Mouse (Mus musculus) heart, postnatal 0 days (tissue): ENCODE results near the gene Chrne. TPM values are rescaled to one million over a fixed set of nuclear protein-coding genes. Genes with fewer than 3 reads are reported as not detected.

Experiments
- ATAC-seq: fragments of 200-750 bp; cut with Nextera tagmentation; 2 replicates; pipeline ENCODE4 v1.8.0; 2017; ENCODE audit warnings: low read depth, moderate number of reproducible peaks, moderate library complexity; ENCODE audit not compliant: insufficient read depth
- DNase-seq: peaks from one replicate; pipeline ENCODE4 v3.0.0-alpha.2; 2016; ENCODE audit warnings: low spot score
- H3K27ac ChIP-seq: fragments of 300-500 bp; sonication (generic); 2 replicates; pipeline ENCODE4 v1.5.1; 2014; ENCODE audit warnings: low read depth, mild to moderate bottlenecking
- H3K27me3 ChIP-seq: fragments of 300-500 bp; sonication (generic); 2 replicates; pipeline ENCODE4 v1.6.1; 2014; ENCODE audit warnings: low read length, mixed read lengths; ENCODE audit not compliant: control insufficient read depth, insufficient read depth
- H3K36me3 ChIP-seq: fragments of 300-500 bp; sonication (generic); replicated peaks from 2 replicates; pipeline ENCODE4 v1.6.1; 2014; ENCODE audit warnings: low read length, mixed read lengths; ENCODE audit not compliant: control insufficient read depth, insufficient read depth
- H3K4me1 ChIP-seq: fragments of 300-500 bp; sonication (generic); 2 replicates; pipeline ENCODE4 v1.6.1; 2014; ENCODE audit warnings: antibody characterized with exemption; ENCODE audit not compliant: control insufficient read depth, insufficient read depth
- H3K4me2 ChIP-seq: fragments of 300-500 bp; sonication (generic); 2 replicates; pipeline ENCODE4 v1.6.1; 2014; ENCODE audit warnings: low read depth, mild to moderate bottlenecking, low read length, moderate library complexity
- H3K4me3 ChIP-seq: fragments of 300-500 bp; sonication (generic); 2 replicates; pipeline ENCODE4 v1.5.1; 2014; ENCODE audit warnings: low read depth, low read length
- H3K9ac ChIP-seq: fragments of 300-500 bp; sonication (generic); replicated peaks from 2 replicates; pipeline ENCODE4 v1.6.1; 2014; ENCODE audit warnings: low read depth, low read length, mixed read lengths
- H3K9me3 ChIP-seq: fragments of 300-500 bp; sonication (generic); replicated peaks from 2 replicates; pipeline ENCODE4 v1.6.1; 2016; ENCODE audit warnings: low read length; ENCODE audit not compliant: control insufficient read depth
- CTCF ChIP-seq: IDR thresholded peaks from 2 replicates; pipeline ENCODE4 v1.5.1; 2016; ENCODE audit warnings: antibody characterized with exemption, control low read depth, low read depth
- EP300 ChIP-seq: IDR thresholded peaks from 2 replicates; pipeline ENCODE4 v1.6.1; 2016; ENCODE audit warnings: antibody characterized with exemption, low read depth
- WGBS: fragments of 180-500 bp; shearing (Covaris S2); extraction: QIAGEN DNeasy Blood & Tissue Kit; methylation state at CpG from one replicate; pipeline ENCODE4 v1.1.7; 2014; 5-methylcytosine and 5-hydroxymethylcytosine counted together
- polyA plus RNA-seq: library from polyadenylated mRNA; unstranded; fragments of >200 nt; fragmentation: Nextera tagmentation; extraction: Ambion mirVana; gene quantifications from 2 replicates; pipeline ENCODE4 v1.2.1, GENCODE M21; 2015
- total RNA-seq: library from RNA; depleted of rRNA; stranded (reverse); fragments of >200 nt; gene quantifications from 2 replicates; pipeline ENCODE4 v1.2.3, GENCODE M21; 2014; ENCODE audit warnings: low replicate concordance

Gene Chrne
- total and polyA plus RNA-seq, 2 experiments from 2014 or later, result not detected

GRCm38 (mm10) chr11:70641241-70641640 is 22.2 kb upstream of the Chrne start:
- ATAC-seq, result no peak
- WGBS, result 74% methylated on average over 7 of the region's 7 CpGs

GRCm38 (mm10) chr11:70639976-70640375 is 21.0 kb upstream of the Chrne start:
- no peaks in the 10 kb centered on the region for H3K4me1 ChIP-seq
- DNase-seq, result peak; percentile 2
- no peak overlapping the region for H3K27ac ChIP-seq
- peaks cover 16% of the 10 kb centered on the region for H3K36me3 ChIP-seq
- H3K9ac ChIP-seq, result no peak overlapping the region
- H3K27me3 ChIP-seq, result no peaks in the 10 kb centered on the region
- no peak overlapping the region for H3K4me2 ChIP-seq
- no peak overlapping the region for H3K4me3 ChIP-seq
- ATAC-seq, result no peak
- no peak for TF ChIP-seq CTCF
- TF ChIP-seq EP300, result no peak
- 74% methylated on average over 8 of the region's 8 CpGs for WGBS
- no peaks in the 10 kb centered on the region for H3K9me3 ChIP-seq

More at GRCm38 (mm10) chr11:70641241-70641640, 22.2 kb upstream of the Chrne start:
- Histone ChIP-seq H3K4me3 (no peak overlapping the region), H3K9me3 (no peaks in the 10 kb centered on the region), H3K9ac (no peak overlapping the region), H3K4me2 (no peak overlapping the region), H3K36me3 (peaks cover 19% of the 10 kb centered on the region), H3K27me3 (no peaks in the 10 kb centered on the region), H3K4me1 (peaks cover 8% of the 10 kb centered on the region; the same call in 1 of the 2 replicates), H3K27ac (no peak overlapping the region)
- no peak for TF ChIP-seq EP300
- TF ChIP-seq CTCF, result no peak
- peak; percentile 2 for DNase-seq

GRCm38 (mm10) chr11:70638714-70639278 is 19.8 kb upstream of the Chrne start, which contains the start of gene Gp1ba:
Gene Gp1ba, plus strand, starts transcription at chr11:70639122.
- H3K27ac ChIP-seq, result no peak within 1 kb of the TSS
- H3K4me2 ChIP-seq, result no peak within 1 kb of the TSS
- H3K27me3 ChIP-seq, result no peaks in the 10 kb centered on the region
- no peak within 1 kb of the TSS for H3K4me3 ChIP-seq
- 0 out of 2 replicates have a peak, but pooled peaks cover 4% of the 10 kb centered on the region for H3K36me3 ChIP-seq
- no peaks in the 10 kb centered on the region for H3K9me3 ChIP-seq
- H3K9ac ChIP-seq, result no peak within 1 kb of the TSS
- TF ChIP-seq CTCF, result no peak
- DNase-seq (peak; percentile 8), ATAC-seq (no peak; the same call in 1 of the 2 replicates)
- H3K4me1 ChIP-seq, result no peaks in the 10 kb centered on the region
- 2% methylated on average over 5 of the region's 5 CpGs for WGBS

GRCm38 (mm10) chr11:70638293-70638692 is 19.3 kb upstream of the Chrne start:
- no peak overlapping the region for H3K9ac ChIP-seq
- peak; percentile 4 for DNase-seq
- WGBS, result 82% methylated on average over 1 of the region's 1 CpGs
- H3K4me2 ChIP-seq, result no peak overlapping the region
- no peaks in the 10 kb centered on the region for H3K27me3 ChIP-seq
- ATAC-seq, result no peak
- H3K36me3 ChIP-seq, result no peaks in the 10 kb centered on the region
- no peaks in the 10 kb centered on the region for H3K9me3 ChIP-seq
- H3K27ac ChIP-seq, result no peak overlapping the region
- H3K4me3 ChIP-seq, result no peak overlapping the region
- no peaks in the 10 kb centered on the region for H3K4me1 ChIP-seq
- TF ChIP-seq CTCF (no peak), EP300 (no peak)

GRCm38 (mm10) chr11:70637764-70638163 is 18.7 kb upstream of the Chrne start:
- no peaks in the 10 kb centered on the region for H3K4me1 ChIP-seq
- H3K9me3 ChIP-seq, result no peaks in the 10 kb centered on the region
- no peak for ATAC-seq
- no peak overlapping the region for H3K4me3 ChIP-seq
- TF ChIP-seq EP300, result no peak
- TF ChIP-seq CTCF, result no peak
- WGBS, result 100% methylated on average over 1 of the region's 1 CpGs
- H3K4me2 ChIP-seq, result no peak overlapping the region
- H3K9ac ChIP-seq, result no peak overlapping the region
- no peaks in the 10 kb centered on the region for H3K36me3 ChIP-seq
- DNase-seq, result no peak
- H3K27me3 ChIP-seq, result no peaks in the 10 kb centered on the region
- H3K27ac ChIP-seq, result no peak overlapping the region

- no peak for DNase-seq
These were observed 16.6 kb upstream of the Chrne start for GRCm38 (mm10) chr11:70635601-70636000.

More at GRCm38 (mm10) chr11:70635601-70636000, 16.6 kb upstream of the Chrne start:
- no peak for TF ChIP-seq EP300
- TF ChIP-seq CTCF, result no peak
- H3K9ac ChIP-seq, result no peak overlapping the region
- no peak for ATAC-seq
- H3K27me3 ChIP-seq, result no peaks in the 10 kb centered on the region
- H3K4me3 ChIP-seq, result no peak overlapping the region
- H3K36me3 ChIP-seq, result no peaks in the 10 kb centered on the region
- no peaks in the 10 kb centered on the region for H3K4me1 ChIP-seq
- no peak overlapping the region for H3K4me2 ChIP-seq
- H3K9me3 ChIP-seq, result no peaks in the 10 kb centered on the region
- 74% methylated on average over 4 of the region's 4 CpGs for WGBS
- no peak overlapping the region for H3K27ac ChIP-seq
